Mouse (Mus musculus) heart, postnatal 25 days (tissue): ENCODE measurements at regions not wholly inside any gene's neighbourhood (a gene's known extent, or its start where the extent isn't known, plus 50 kb on each side); places are given as distances from the start of the nearest gene placed in this dataset.

Experiments
- DNase-seq: peaks from one replicate; pipeline ENCODE4 v3.0.0; 2022; ENCODE audit warnings: low spot score
- intact Hi-C: fragments of 180-260 bp; cut with DNase I; formaldehyde crosslinking; loops from one replicate; pipeline ENCODE4 v1.15.1; 2025

GRCm38 (mm10) chr16:74984207-74984606 is 572.6 kb upstream of the Robo2 start:
- no peak for DNase-seq
- intact Hi-C loops = no loop called here

- no peak for DNase-seq
- intact Hi-C loops = no loop called here
Observed at GRCm38 (mm10) chr16:74966099-74966498, 554.5 kb upstream of the Robo2 start.

GRCm38 (mm10) chr16:74929739-74930138 is 518.1 kb upstream of the Robo2 start:
- DNase-seq = no peak
- intact Hi-C loops = no loop called here

- DNase-seq = no peak
- intact Hi-C loops = no loop called here
Observed at GRCm38 (mm10) chr16:74900835-74901234, 489.2 kb upstream of the Robo2 start.

GRCm38 (mm10) chr16:74887724-74888123 is 476.1 kb upstream of the Robo2 start:
- DNase-seq = no peak

GRCm38 (mm10) chr16:74878603-74879002 is 467.0 kb upstream of the Robo2 start:
- intact Hi-C loops = no loop called here
- DNase-seq = no peak

More at GRCm38 (mm10) chr16:74887724-74888123, 476.1 kb upstream of the Robo2 start:
- intact Hi-C loops = no loop called here

- intact Hi-C loops = no loop called here
- DNase-seq = no peak
Observed at GRCm38 (mm10) chr16:74873756-74874155, 462.1 kb upstream of the Robo2 start.

- intact Hi-C loops = no loop called here
- no peak for DNase-seq
Observed at GRCm38 (mm10) chr16:74857752-74858151, 446.1 kb upstream of the Robo2 start.

GRCm38 (mm10) chr16:74840006-74840405 is 428.4 kb upstream of the Robo2 start:
- no peak for DNase-seq
- intact Hi-C loops = no loop called here

- intact Hi-C loops = no loop called here
- no peak for DNase-seq
Observed at GRCm38 (mm10) chr16:74814386-74814785, 402.8 kb upstream of the Robo2 start.

- DNase-seq = no peak
- intact Hi-C loops = loop anchor here (10.0 kb wide), 1 partner anchor 1814 kb away; no protein-coding TSS in a partner anchor
Observed at GRCm38 (mm10) chr16:74809154-74809825, 397.7 kb upstream of the Robo2 start.

GRCm38 (mm10) chr16:74806775-74807174 is 395.1 kb upstream of the Robo2 start:
- DNase-seq = no peak
- intact Hi-C loops = loop anchor here (10.0 kb wide), 1 partner anchor 1812 kb away; no protein-coding TSS in a partner anchor

- DNase-seq = no peak
- intact Hi-C loops = loop anchor here (10.0 kb wide), 1 partner anchor 1806 kb away; no protein-coding TSS in a partner anchor
Observed at GRCm38 (mm10) chr16:74801296-74801695, 389.7 kb upstream of the Robo2 start.

- intact Hi-C loops = no loop called here
- DNase-seq = no peak
Observed at GRCm38 (mm10) chr16:74796303-74796653, 384.7 kb upstream of the Robo2 start.

GRCm38 (mm10) chr16:74795360-74796302 is 384.0 kb upstream of the Robo2 start:
- DNase-seq = no peak
- intact Hi-C loops = no loop called here

- no peak for DNase-seq
- intact Hi-C loops = no loop called here
Observed at GRCm38 (mm10) chr16:74785365-74786119, 373.9 kb upstream of the Robo2 start.

GRCm38 (mm10) chr16:74780388-74780787 is 368.8 kb upstream of the Robo2 start:
- intact Hi-C loops = no loop called here

GRCm38 (mm10) chr16:74768264-74768663 is 356.6 kb upstream of the Robo2 start:
- intact Hi-C loops = no loop called here
- DNase-seq = no peak

More at GRCm38 (mm10) chr16:74780388-74780787, 368.8 kb upstream of the Robo2 start:
- no peak for DNase-seq

GRCm38 (mm10) chr16:74756720-74757345 is 345.2 kb upstream of the Robo2 start:
- no peak for DNase-seq
- intact Hi-C loops = no loop called here

GRCm38 (mm10) chr16:74750900-74751299 is 339.3 kb upstream of the Robo2 start:
- DNase-seq = no peak
- intact Hi-C loops = no loop called here
